Mouse (Mus musculus): Measurements from ENCODE around the gene Insl5. TPM values are rescaled to one million over a fixed set of nuclear protein-coding genes. Genes with fewer than 3 reads are reported as not detected.

Gene Insl5
- total RNA-seq, 2 experiments from 2014 or later, result 1.2 TPM; not detected in 1

- no peak for DNase-seq (ENCODE audit: low spot score in 2 of 2)
Measured at GRCm38 (mm10) chr4:102990595-102991340, 35.9 kb downstream of the Insl5 start.

- DNase-seq (ENCODE audit: low spot score in 2 of 2), result no peak
Measured at GRCm38 (mm10) chr4:102990016-102990415, 36.6 kb downstream of the Insl5 start.

GRCm38 (mm10) chr4:102989391-102989790 lies 37.3 kb downstream of the Insl5 start:
- no peak for DNase-seq (ENCODE audit: low spot score in 2 of 2)

GRCm38 (mm10) chr4:102988526-102988925 lies 38.1 kb downstream of the Insl5 start:
- DNase-seq (ENCODE audit: low spot score in 2 of 2), result no peak

- DNase-seq (ENCODE audit: low spot score in 2 of 2), result no peak
Measured at GRCm38 (mm10) chr4:102987756-102988155, 38.9 kb downstream of the Insl5 start.

GRCm38 (mm10) chr4:102987325-102987724 lies 39.3 kb downstream of the Insl5 start:
- no peak for DNase-seq (ENCODE audit: low spot score in 2 of 2)

GRCm38 (mm10) chr4:102986917-102987316 lies 39.7 kb downstream of the Insl5 start:
- DNase-seq (ENCODE audit: low spot score in 2 of 2), result peak; percentile 51 to 61

GRCm38 (mm10) chr4:102986173-102986572 lies 40.5 kb downstream of the Insl5 start:
- DNase-seq (ENCODE audit: low spot score in 2 of 2), result no peak

GRCm38 (mm10) chr4:102981709-102982108 lies 44.9 kb downstream of the Insl5 start:
- DNase-seq (ENCODE audit: low spot score in 2 of 2), result no peak

GRCm38 (mm10) chr4:102979385-102979784 lies 47.3 kb downstream of the Insl5 start:
- no peak for DNase-seq (ENCODE audit: low spot score in 2 of 2)

GRCm38 (mm10) chr4:102978440-102978839 lies 48.2 kb downstream of the Insl5 start, which contains the start of gene Tctex1d1:
Gene Tctex1d1 (plus strand): TSS chr4:102978606.
- peak in 1 of 2 experiments; percentile 23 for DNase-seq (ENCODE audit: low spot score in 2 of 2)

- DNase-seq (ENCODE audit: low spot score in 2 of 2), result no peak
Measured at GRCm38 (mm10) chr4:102977778-102978321, 48.8 kb downstream of the Insl5 start.

GRCm38 (mm10) chr4:102976290-102977275 lies 50.1 kb downstream of the Insl5 start:
- DNase-seq (ENCODE audit: low spot score in 2 of 2), result no peak

GRCm38 (mm10) chr4:102974172-102974571 lies 52.5 kb downstream of the Insl5 start:
- no peak for DNase-seq (ENCODE audit: low spot score in 2 of 2)

- no peak for DNase-seq (ENCODE audit: low spot score in 2 of 2)
Measured at GRCm38 (mm10) chr4:102972071-102972470, 54.6 kb downstream of the Insl5 start.

- no peak for DNase-seq (ENCODE audit: low spot score in 2 of 2)
Measured at GRCm38 (mm10) chr4:102971159-102971558, 55.5 kb downstream of the Insl5 start.

- no peak for DNase-seq (ENCODE audit: low spot score in 2 of 2)
Measured at GRCm38 (mm10) chr4:102969599-102969998, 57.0 kb downstream of the Insl5 start.
